Comparison of ENCODE assay signal across 8 mouse cellular contexts in genomic region chr6:8770341-8770740, GRCm38 (mm10). TPM values are rescaled to one million over a fixed set of nuclear protein-coding genes. Genes with fewer than 3 reads are reported as not detected.
DNase-seq lines count a peak whose midpoint lies in the region; ATAC-seq lines count a peak whose summit lies in the region.

No protein-coding gene starts in this region.

- 56% methylated on average over 10 of the region's 10 CpGs for WGBS in heart, embryonic 13.5 days
- WGBS in liver, embryonic 12.5 days (ENCODE audit: insufficient replicate concordance): 32% methylated on average over 10 of the region's 10 CpGs
- 56% methylated on average over 10 of the region's 10 CpGs for WGBS in stomach, embryonic 16.5 days

- intact Hi-C loops in gastrocnemius, postnatal 14 days (cut with DNase I; ENCODE audit: low total_unique reads): no loop called here
- intact Hi-C loops in left cerebral cortex, postnatal 4 days (cut with DNase I): no loop called here
- intact Hi-C loops in left cerebral cortex, postnatal 25 days (cut with DNase I): no loop called here

- peaks cover 14% of the 10 kb centered on the region for H3K4me1 ChIP-seq in heart, embryonic 13.5 days
- H3K4me1 ChIP-seq in liver, embryonic 12.5 days: peaks cover 15% of the 10 kb centered on the region; the same call in 1 of the 2 replicates
- peaks cover 11% of the 10 kb centered on the region; the same call in 1 of the 2 replicates for H3K4me1 ChIP-seq in stomach, embryonic 16.5 days (ENCODE audit: control insufficient read depth, insufficient read depth, low read length)

- DNase-seq in urinary bladder, adult 18-20 months (ENCODE audit: low spot score in 2 of 2): peak; percentile 16 to 52
- no peak for DNase-seq in urinary bladder, adult 2 months (ENCODE audit: low spot score)
- no peak for DNase-seq in gastrocnemius, postnatal 14 days
- DNase-seq in left cerebral cortex, postnatal 4 days: no peak
- no peak for DNase-seq in left cerebral cortex, postnatal 25 days (ENCODE audit: low spot score in 2 of 2)

- H3K27ac ChIP-seq in heart, embryonic 13.5 days (replicated peaks): peak overlapping the region; percentile 55
- peak overlapping the region; percentile 15; the same call in 1 of the 2 replicates for H3K27ac ChIP-seq in liver, embryonic 12.5 days
- peak overlapping the region; percentile 50; the same call in 1 of the 2 replicates for H3K27ac ChIP-seq in stomach, embryonic 16.5 days (ENCODE audit: low read length)

- no peak for ATAC-seq in heart, embryonic 13.5 days (ENCODE audit: extremely low read depth, insufficient number of reproducible peaks, low FRiP score, low TSS enrichment)
- peak; percentile 62 for ATAC-seq in liver, embryonic 12.5 days
- peak; percentile 58; the same call in 1 of the 2 replicates for ATAC-seq in stomach, embryonic 16.5 days (ENCODE audit: insufficient read depth, low FRiP score)

- H3K4me2 ChIP-seq in heart, embryonic 13.5 days: 0 out of 2 replicates have a peak overlapping the region, but pooled peaks have one; percentile 1
- H3K4me2 ChIP-seq in liver, embryonic 12.5 days: peak overlapping the region; percentile 24; the same call in 1 of the 2 replicates
- H3K4me2 ChIP-seq in stomach, embryonic 16.5 days (ENCODE audit: low read depth, low read length): no peak overlapping the region

- H3K9me3 ChIP-seq in heart, embryonic 13.5 days: no peaks in the 10 kb centered on the region
- H3K9me3 ChIP-seq in liver, embryonic 12.5 days (replicated peaks): no peaks in the 10 kb centered on the region
- H3K9me3 ChIP-seq in stomach, embryonic 16.5 days (replicated peaks; ENCODE audit: control insufficient read depth, low read length): no peaks in the 10 kb centered on the region

- H3K27me3 ChIP-seq in heart, embryonic 13.5 days (replicated peaks): no peaks in the 10 kb centered on the region
- H3K27me3 ChIP-seq in liver, embryonic 12.5 days (replicated peaks): no peaks in the 10 kb centered on the region
- H3K27me3 ChIP-seq in stomach, embryonic 16.5 days (ENCODE audit: control insufficient read depth, insufficient read depth, low read length): no peaks in the 10 kb centered on the region

- 0 out of 2 replicates have a peak overlapping the region, but pooled peaks have one; percentile 8 for H3K9ac ChIP-seq in heart, embryonic 13.5 days
- H3K9ac ChIP-seq in liver, embryonic 12.5 days: no peak overlapping the region
- H3K9ac ChIP-seq in stomach, embryonic 16.5 days (ENCODE audit: low read length): no peak overlapping the region; the same call in 1 of the 2 replicates

- no peak overlapping the region for H3K4me3 ChIP-seq in heart, embryonic 13.5 days
- no peak overlapping the region for H3K4me3 ChIP-seq in liver, embryonic 12.5 days
- H3K4me3 ChIP-seq in stomach, embryonic 16.5 days (replicated peaks; ENCODE audit: low read length): no peak overlapping the region

- H3K36me3 ChIP-seq in heart, embryonic 13.5 days: no peaks in the 10 kb centered on the region
- H3K36me3 ChIP-seq in liver, embryonic 12.5 days: no peaks in the 10 kb centered on the region
- no peaks in the 10 kb centered on the region for H3K36me3 ChIP-seq in stomach, embryonic 16.5 days (ENCODE audit: control insufficient read depth, insufficient read depth, low read length)

RNA-seq across cellular contexts. Expression of gene Ica1, which starts 7.9 kb away (rescaled TPM):
- polyA plus RNA-seq in urinary bladder, adult 2 months (2012; rRNA removed): 15.6 and 18.4 TPM in 2 replicates
- polyA plus RNA-seq in heart, embryonic 13.5 days (2015; fragmentation: Nextera tagmentation; extraction: Ambion mirVana): 24.3 and 28.1 TPM in 2 replicates
- polyA plus RNA-seq in liver, embryonic 12.5 days (2016; fragmentation: Nextera tagmentation; extraction: Ambion mirVana): 8.8 TPM in 2 replicates
- polyA plus RNA-seq in stomach, embryonic 16.5 days (2015; fragmentation: Nextera tagmentation; extraction: Ambion mirVana): 35.6 and 35.7 TPM in 2 replicates
- total RNA-seq in gastrocnemius, postnatal 14 days (2021): 1 to 10 TPM; 3.1 to 3.8 TPM
- 10 to 100 TPM; 63.4 to 64.1 TPM for total RNA-seq in left cerebral cortex, postnatal 4 days (2021)
- total RNA-seq in left cerebral cortex, postnatal 25 days (2021): 10 to 100 TPM; 61.9 to 62.3 TPM

Comparison
In these comparisons a context has a peak if more than half of its experiments do, and no peak if none do; other contexts are left out.
1. DNase-seq: peak in urinary bladder, adult 18-20 months (2 of 2); none in urinary bladder, adult 2 months (single experiment), gastrocnemius, postnatal 14 days (single experiment), left cerebral cortex, postnatal 4 days (single experiment) and left cerebral cortex, postnatal 25 days (0 of 2).
2. Peak in every context shown above with its lines, with median percentiles within 50 percentile points of each other: H3K27ac ChIP-seq.